Mouse (Mus musculus) liver, embryonic 15.5 days (tissue): Measurements from ENCODE around the gene Ier2. TPM values are rescaled to one million over a fixed set of nuclear protein-coding genes. Genes with fewer than 3 reads are reported as not detected.

ENCODE experiments used
- ATAC-seq: fragments of 200-750 bp; cut with Nextera tagmentation; 2 replicates; pipeline ENCODE4 v1.8.0; 2017; ENCODE audit warnings: moderate number of reproducible peaks, mild to moderate bottlenecking, moderate library complexity; ENCODE audit not compliant: insufficient read depth
- H3K27ac ChIP-seq: fragments of 300-500 bp; sonication (generic); replicated peaks from 2 replicates; pipeline ENCODE4 v1.5.1; 2015; ENCODE audit warnings: mild to moderate bottlenecking, inconsistent platforms
- H3K27me3 ChIP-seq: fragments of 300-500 bp; sonication (generic); 2 replicates; pipeline ENCODE4 v1.6.1; 2015; ENCODE audit warnings: mild to moderate bottlenecking, inconsistent platforms
- H3K36me3 ChIP-seq: fragments of 300-500 bp; sonication (generic); replicated peaks from 2 replicates; pipeline ENCODE4 v1.6.1; 2015; ENCODE audit warnings: moderate library complexity, mild to moderate bottlenecking, inconsistent platforms
- H3K4me1 ChIP-seq: fragments of 300-500 bp; sonication (generic); replicated peaks from 2 replicates; pipeline ENCODE4 v1.6.1; 2015; ENCODE audit warnings: inconsistent platforms
- H3K4me2 ChIP-seq: fragments of 300-500 bp; sonication (generic); 2 replicates; pipeline ENCODE4 v1.6.1; 2015; ENCODE audit warnings: moderate library complexity, mild to moderate bottlenecking, inconsistent platforms
- H3K4me3 ChIP-seq: fragments of 300-500 bp; sonication (generic); replicated peaks from 2 replicates; pipeline ENCODE4 v1.5.1; 2015; ENCODE audit warnings: mild to moderate bottlenecking, inconsistent platforms
- H3K9ac ChIP-seq: fragments of 300-500 bp; sonication (generic); 2 replicates; pipeline ENCODE4 v1.6.1; 2015; ENCODE audit warnings: moderate library complexity, mild to moderate bottlenecking, inconsistent platforms
- H3K9me3 ChIP-seq: fragments of 300-500 bp; sonication (generic); replicated peaks from 2 replicates; pipeline ENCODE4 v1.6.1; 2016; ENCODE audit warnings: inconsistent platforms
- WGBS: fragments of 180-500 bp; shearing (Covaris S2); methylation state at CpG from one replicate; pipeline ENCODE4 v1.1.7; 2015; ENCODE audit warnings: mixed read lengths; ENCODE audit not compliant: insufficient replicate concordance; 5-methylcytosine and 5-hydroxymethylcytosine counted together
- polyA plus RNA-seq: library from polyadenylated mRNA; unstranded; fragments of >200 nt; fragmentation: Nextera tagmentation; extraction: Ambion mirVana; gene quantifications from 2 replicates; pipeline ENCODE4 v1.2.1, GENCODE M21; 2015

Ier2 gene
- polyA plus RNA-seq, result 22.8 and 23.1 TPM in 2 replicates

DNA sequence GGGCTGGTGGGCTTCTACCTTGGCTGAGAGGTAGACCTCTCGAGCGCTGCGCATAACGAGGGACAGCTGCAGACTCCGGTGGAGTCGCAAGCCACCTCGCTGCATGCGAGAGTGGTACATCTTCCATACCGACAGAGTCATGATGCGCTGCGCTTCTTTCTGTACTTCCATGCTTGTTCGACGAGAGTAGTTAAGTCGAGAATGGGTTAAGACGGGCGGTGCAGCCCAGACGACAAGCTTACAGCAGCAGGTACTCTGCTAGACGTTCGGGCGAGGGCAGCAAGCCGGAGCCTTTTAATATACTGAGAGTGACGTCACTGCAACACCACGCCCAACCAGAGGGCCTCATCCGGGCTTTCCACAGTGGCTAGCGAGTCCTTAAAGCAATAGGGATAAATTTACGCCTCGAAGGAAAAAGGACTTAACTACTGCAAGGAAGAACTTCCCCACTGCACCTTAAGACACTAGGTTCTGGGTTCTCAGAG is at the start of gene Ier2:
Ier2 (minus strand) TSS at position 272 of the 485 bp plus-strand sequence.
- H3K27me3 ChIP-seq, result no peaks in the 10 kb centered on the region
- ATAC-seq, result peak; percentile 65
- peak within 1 kb of the TSS; percentile 99 for H3K4me2 ChIP-seq
- H3K27ac ChIP-seq, result peak within 1 kb of the TSS; percentile 96
- under 1% methylated on average over 27 of the region's 27 CpGs for WGBS
- peak within 1 kb of the TSS; percentile 84 for H3K9ac ChIP-seq
- peak within 1 kb of the TSS; percentile 76 for H3K4me3 ChIP-seq
- H3K4me1 ChIP-seq, result peaks cover 81% of the 10 kb centered on the region
- no peaks in the 10 kb centered on the region for H3K9me3 ChIP-seq
- no peaks in the 10 kb centered on the region for H3K36me3 ChIP-seq

DNA sequence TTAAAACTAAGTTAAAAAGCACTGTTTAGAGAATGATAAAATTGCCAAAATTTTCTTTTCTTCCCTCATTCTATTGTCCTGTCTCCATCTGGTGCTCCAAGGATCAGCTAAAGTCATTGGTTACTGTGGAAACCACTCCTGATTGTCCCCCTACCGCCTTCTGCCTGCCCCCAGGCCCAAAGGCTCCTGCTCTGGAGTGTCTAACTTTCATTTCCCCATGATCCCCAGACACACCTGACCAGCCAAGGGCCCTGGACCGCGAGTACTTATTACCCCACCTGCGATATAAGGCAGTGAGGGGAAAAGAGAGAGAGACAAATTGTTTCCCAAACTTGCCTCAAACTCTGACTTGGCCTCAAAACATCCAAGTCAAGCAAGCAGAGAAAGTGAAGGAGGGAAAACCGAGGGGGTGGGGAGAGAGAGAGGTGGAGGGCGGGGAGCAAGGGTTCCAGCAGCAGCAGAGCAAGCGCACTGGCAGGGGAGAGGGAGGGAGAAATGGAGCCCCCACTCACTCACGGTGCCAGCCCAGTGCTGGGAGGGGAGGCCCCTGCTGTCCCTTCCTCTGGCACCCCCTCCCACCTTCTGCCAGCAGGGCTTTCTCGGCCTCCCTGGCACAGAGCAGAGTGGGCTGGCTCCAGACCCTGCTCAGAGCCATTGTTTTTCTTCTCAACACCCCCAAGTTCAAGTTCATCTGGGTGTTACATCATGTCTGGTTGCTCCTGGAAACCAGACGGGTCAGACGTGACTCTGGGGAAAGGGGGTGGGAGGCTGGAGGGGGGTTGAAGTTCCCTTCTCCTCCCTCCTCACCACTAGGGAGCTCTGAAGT is 49.5 kb upstream of the Ier2 start:
- Histone ChIP-seq H3K4me3 (no peak overlapping the region), H3K4me2 (no peak overlapping the region), H3K36me3 (no peaks in the 10 kb centered on the region), H3K27ac (0 out of 2 replicates have a peak overlapping the region, but pooled peaks have one; percentile 14), H3K9me3 (no peaks in the 10 kb centered on the region), H3K9ac (no peak overlapping the region), H3K4me1 (peaks cover 64% of the 10 kb centered on the region), H3K27me3 (peaks cover 32% of the 10 kb centered on the region)
- WGBS, result 47% methylated on average over 11 of the region's 11 CpGs
- no peak for ATAC-seq

DNA sequence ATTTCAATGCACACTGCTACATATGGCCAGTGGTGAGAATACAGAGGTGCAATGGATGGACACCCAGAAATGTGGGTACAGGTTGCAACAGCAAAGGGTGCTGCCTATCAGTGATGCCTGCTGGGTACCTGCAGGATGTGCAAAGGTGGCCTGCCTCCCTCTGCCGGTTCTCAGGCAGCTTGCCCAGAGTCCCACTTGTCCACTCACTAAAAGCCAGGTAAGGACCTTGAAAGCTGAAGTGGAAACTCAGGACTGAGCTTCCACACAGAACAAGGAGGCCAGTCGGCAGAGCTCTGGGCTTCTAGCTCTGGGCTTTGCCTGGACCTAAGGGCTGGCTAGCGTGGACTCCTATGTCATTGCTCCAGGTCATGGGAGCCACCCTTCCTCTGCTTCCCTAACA is 48.7 kb upstream of the Ier2 start:
- Histone ChIP-seq H3K27me3 (peaks cover 35% of the 10 kb centered on the region), H3K4me2 (no peak overlapping the region), H3K4me1 (peaks cover 66% of the 10 kb centered on the region), H3K27ac (no peak overlapping the region), H3K9me3 (no peaks in the 10 kb centered on the region), H3K4me3 (no peak overlapping the region), H3K36me3 (no peaks in the 10 kb centered on the region), H3K9ac (no peak overlapping the region)
- WGBS, result 74% methylated on average over 3 of the region's 3 CpGs
- ATAC-seq, result no peak

DNA sequence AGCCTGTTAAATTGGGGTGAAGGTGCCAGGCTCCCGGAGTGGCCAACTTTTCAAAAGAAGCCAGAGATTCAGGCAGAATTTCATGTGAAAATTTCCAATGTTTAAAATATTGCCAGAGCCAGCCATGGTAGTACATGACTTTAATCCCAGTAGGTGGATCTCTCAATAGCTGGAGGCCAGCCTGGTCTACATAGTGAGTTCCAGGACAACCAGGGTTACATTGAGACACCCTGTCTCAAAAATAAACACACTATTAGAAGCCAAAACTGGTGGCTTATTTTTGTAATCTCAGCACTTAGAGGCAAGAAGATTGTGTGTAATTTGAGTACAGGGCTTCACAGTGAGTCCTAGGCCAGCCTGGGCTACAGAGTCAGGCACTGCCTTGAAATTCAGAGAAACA is 47.3 kb upstream of the Ier2 start:
- peaks cover 39% of the 10 kb centered on the region for H3K27me3 ChIP-seq
- H3K36me3 ChIP-seq, result no peaks in the 10 kb centered on the region
- H3K4me1 ChIP-seq, result peaks cover 71% of the 10 kb centered on the region
- no peaks in the 10 kb centered on the region for H3K9me3 ChIP-seq
- H3K9ac ChIP-seq, result no peak overlapping the region
- WGBS, result 97% methylated on average over 1 of the region's 1 CpGs
- no peak overlapping the region for H3K4me3 ChIP-seq
- H3K27ac ChIP-seq, result peak overlapping the region; percentile 51
- ATAC-seq, result no peak
- H3K4me2 ChIP-seq, result no peak overlapping the region

DNA sequence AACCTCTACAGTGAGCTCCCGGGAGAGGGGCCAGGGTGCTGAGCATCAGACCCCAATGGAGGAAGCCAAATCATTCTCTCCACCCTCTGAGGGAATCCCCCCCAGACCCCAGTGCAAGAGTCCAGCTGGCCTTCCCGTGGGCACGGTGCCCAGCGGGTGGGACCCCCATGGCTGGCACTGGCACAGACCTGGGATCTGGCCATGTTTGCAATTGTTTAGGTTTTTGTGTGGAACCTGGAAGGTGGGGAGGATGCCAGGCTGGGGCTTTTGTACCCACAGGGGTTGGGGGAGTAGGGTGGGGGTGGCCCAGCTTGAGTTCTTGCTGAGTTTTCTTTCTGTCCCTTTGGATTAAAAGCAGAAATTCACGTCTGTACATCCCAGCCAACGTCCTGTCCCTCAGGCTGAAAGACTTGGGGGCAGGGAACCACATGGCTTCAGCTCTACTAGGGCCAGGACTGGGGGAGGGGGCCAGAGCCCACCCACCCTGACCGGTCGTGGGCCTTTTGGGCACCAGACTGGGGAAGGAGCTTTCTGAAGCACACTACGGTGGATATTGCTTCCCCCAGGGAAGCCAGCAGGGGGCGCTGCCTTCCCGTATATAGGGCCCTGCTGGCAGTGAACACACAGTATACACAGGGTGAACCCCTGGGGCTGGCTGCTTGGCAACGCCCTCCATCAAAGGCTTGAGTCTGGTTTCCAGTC is 46.3 kb upstream of the Ier2 start:
- H3K9ac ChIP-seq, result no peak overlapping the region; the same call in 1 of the 2 replicates
- ATAC-seq, result peak; percentile 40
- peaks cover 36% of the 10 kb centered on the region for H3K27me3 ChIP-seq

DNA sequence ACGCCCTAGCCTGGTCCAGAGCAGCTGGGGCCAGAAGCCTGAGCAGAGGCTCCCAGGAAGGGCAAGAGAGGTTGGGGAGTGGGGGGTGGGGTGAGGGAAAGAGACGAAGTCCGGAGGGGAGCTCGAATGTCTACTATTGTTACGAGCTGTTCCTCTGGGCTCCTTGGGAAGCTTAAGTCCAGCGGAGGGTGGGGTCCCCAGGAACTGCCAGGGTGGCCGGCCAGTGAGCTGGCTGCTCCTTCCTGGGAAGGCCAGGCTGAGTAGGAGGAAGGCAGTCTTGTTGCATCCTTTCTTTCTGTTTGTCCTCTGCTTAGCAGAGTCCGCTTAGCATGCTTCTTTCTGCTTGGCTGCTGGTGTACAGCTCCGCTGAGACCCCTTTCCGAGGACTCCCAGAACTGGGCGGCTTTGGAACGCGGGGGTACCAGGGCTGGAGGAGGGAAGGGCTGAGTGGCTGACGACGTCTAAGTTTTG is 45.5 kb upstream of the Ier2 start:
- H3K9ac ChIP-seq, result peak overlapping the region; percentile 78
- H3K9me3 ChIP-seq, result no peaks in the 10 kb centered on the region
- peaks cover 12% of the 10 kb centered on the region for H3K36me3 ChIP-seq
- H3K4me2 ChIP-seq, result peak overlapping the region; percentile 95
- H3K4me3 ChIP-seq, result peak overlapping the region; percentile 78
- WGBS, result 14% methylated on average over 15 of the region's 15 CpGs
- no peak for ATAC-seq
- peaks cover 36% of the 10 kb centered on the region for H3K27me3 ChIP-seq
- H3K27ac ChIP-seq, result peak overlapping the region; percentile 79
- peaks cover 83% of the 10 kb centered on the region for H3K4me1 ChIP-seq

More for the DNA sequence above, 46.3 kb upstream of the Ier2 start:
- Histone ChIP-seq H3K36me3 (peaks cover 4% of the 10 kb centered on the region), H3K4me3 (peak overlapping the region; percentile 78; the same call in 1 of the 2 replicates), H3K4me2 (peak overlapping the region; percentile 95), H3K9me3 (no peaks in the 10 kb centered on the region), H3K4me1 (peaks cover 81% of the 10 kb centered on the region), H3K27ac (peak overlapping the region; percentile 51)
- WGBS, result 21% methylated on average over 12 of the region's 12 CpGs

DNA sequence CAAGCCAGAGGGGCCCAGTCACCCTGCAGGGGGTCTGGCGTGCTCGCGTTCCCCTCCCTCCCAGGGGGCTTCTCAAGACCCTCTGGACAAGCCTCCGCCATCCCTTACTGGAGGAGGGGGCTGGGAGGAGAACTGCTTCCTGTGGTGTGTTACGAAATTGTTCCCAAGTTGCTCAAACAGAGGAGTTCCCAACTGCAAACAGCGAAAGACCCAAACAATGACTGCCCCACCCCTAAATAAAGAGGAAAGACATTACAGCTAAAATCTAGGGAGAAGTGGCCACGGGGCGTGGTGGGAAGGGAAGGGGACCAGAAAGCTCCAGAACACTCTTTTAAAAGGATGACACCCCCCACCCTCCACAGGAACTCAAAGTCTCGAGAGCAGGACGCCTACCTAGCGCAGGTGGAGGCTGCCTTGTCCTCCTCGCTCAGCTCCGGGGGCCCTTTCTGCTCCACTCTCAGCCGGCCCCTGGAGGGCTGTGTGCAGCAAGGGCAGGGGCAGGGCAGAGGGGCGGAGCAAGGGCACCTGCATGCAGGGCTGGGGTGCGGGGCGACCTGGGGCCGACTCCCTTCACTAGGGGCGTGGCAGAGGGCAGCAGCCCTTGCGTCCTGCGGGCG is 44.7 kb upstream of the Ier2 start:
- peak; percentile 17 for ATAC-seq
- WGBS, result 2% methylated on average over 22 of the region's 22 CpGs
- peaks cover 76% of the 10 kb centered on the region for H3K4me1 ChIP-seq

DNA sequence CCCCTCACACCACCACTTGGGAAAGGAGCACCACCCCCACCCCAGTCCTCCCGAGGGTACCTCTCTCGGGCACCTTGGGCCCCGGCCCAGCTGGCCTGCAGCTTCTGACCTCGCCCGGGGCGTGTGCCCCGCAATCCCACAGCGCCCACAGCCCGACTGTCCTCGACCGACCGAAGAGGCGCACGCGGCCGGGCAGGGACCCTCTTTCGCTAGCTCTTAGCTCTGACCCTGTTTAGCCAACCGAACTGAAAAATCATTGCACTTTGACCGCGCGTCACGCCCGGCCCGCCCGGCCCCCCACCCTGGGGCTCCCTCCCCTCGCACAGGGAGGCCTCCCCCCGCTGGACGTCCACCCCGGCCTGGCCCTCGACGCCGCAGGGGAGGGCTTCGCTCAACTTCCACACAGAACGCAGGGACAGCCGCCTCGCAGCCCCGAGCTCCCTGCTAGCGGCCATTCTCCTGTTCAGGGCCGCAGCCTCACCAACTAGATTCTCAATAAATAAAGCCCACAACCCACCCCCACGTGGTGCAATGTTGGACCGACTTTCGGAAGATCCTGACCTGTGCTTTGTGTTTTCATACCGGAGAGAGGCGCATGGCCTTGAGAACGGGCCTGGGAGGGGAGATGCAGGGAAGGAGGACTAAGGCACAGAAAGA is 44.1 kb upstream of the Ier2 start:
- H3K27ac ChIP-seq, result peak overlapping the region; percentile 79
- no peaks in the 10 kb centered on the region for H3K9me3 ChIP-seq
- peaks cover 20% of the 10 kb centered on the region for H3K36me3 ChIP-seq
- H3K4me3 ChIP-seq, result peak overlapping the region; percentile 78
- no peak for ATAC-seq
- peaks cover 70% of the 10 kb centered on the region for H3K4me1 ChIP-seq
- H3K9ac ChIP-seq, result peak overlapping the region; percentile 78
- peak overlapping the region; percentile 95 for H3K4me2 ChIP-seq
- 3% methylated on average over 45 of the region's 45 CpGs for WGBS
- peaks cover 36% of the 10 kb centered on the region for H3K27me3 ChIP-seq

More for the DNA sequence above, 44.7 kb upstream of the Ier2 start:
- Histone ChIP-seq H3K27me3 (peaks cover 36% of the 10 kb centered on the region), H3K4me2 (peak overlapping the region; percentile 95), H3K36me3 (peaks cover 20% of the 10 kb centered on the region), H3K4me3 (peak overlapping the region; percentile 78), H3K9me3 (no peaks in the 10 kb centered on the region), H3K9ac (peak overlapping the region; percentile 78), H3K27ac (peak overlapping the region; percentile 79)

DNA sequence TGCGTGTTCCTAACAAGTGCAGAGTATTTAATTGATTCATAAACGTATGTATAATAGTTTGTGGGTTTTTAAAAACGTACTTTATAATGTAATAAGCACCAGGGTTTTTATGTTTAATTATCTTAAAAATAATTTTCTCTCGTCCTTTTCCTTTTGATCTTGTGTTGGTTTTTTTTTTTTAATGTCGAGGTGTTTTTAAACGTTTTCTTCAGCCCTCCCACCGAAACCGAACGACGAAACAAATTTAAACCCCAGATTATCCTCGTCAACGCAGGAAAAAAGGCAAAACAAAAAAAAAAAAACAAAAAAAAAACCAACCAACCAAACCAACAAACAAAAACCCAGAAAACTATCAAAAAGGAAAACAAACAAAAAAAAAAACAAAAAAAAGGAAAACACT is 43.3 kb upstream of the Ier2 start:
- ATAC-seq, result no peak
- H3K27me3 ChIP-seq, result peaks cover 36% of the 10 kb centered on the region
- under 1% methylated on average over 12 of the region's 12 CpGs for WGBS
- H3K9ac ChIP-seq, result peak overlapping the region; percentile 78
- no peaks in the 10 kb centered on the region for H3K9me3 ChIP-seq
- H3K4me1 ChIP-seq, result peaks cover 71% of the 10 kb centered on the region
- H3K4me3 ChIP-seq, result peak overlapping the region; percentile 78
- H3K36me3 ChIP-seq, result peaks cover 20% of the 10 kb centered on the region
- peak overlapping the region; percentile 98 for H3K27ac ChIP-seq
- H3K4me2 ChIP-seq, result peak overlapping the region; percentile 95
